Mouse (Mus musculus): ENCODE results near the gene Mucl1.
"Not testable (repeated sequence)": the region's sequence is repeated elsewhere in the genome, so short reads cannot be mapped to it uniquely, and the experiment has no call there.

Mucl1 gene

DNA sequence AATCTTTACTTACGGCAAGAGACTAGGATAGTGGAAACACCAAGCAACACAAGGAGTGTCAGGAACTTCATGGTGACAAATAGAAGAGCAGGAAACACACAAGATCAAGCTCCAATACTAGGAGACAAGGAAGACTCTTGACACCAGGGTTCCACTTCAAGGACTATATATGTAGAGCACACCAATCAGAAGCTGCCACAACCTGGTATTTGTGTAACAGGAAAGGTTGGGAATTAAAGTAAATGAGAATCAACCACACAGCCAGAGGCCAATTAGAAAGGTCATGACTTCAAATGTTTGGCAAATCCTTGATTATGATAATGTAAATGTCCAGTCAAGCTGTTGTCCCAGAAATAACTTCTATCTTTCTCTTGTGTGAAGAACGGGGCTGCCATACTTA lies at the start of gene Mucl1:
Mucl1 (minus strand) TSS at position 101 of the 400 bp plus-strand sequence.
- in situ Hi-C loops (cut with MboI, MseI) = no loop called here

DNA sequence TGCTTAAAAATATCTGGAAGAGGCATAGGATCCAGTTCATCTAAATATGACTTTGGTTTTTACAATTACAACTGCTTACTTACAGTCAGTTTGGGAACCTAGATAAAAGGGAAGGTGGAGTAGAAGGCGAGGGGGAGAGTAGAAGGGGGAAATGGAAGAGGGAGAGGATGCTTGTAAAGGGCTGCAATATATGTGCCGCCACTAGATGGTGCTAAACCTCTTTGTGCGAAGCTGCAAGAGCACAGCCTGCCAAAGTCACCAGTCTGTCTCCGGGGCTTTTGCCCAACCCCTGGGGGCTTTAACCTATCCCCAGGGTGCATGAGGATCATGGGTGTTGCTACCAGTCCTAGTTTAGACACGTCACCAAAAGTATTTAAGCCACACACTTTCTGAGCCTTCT lies 11.6 kb upstream of the Mucl1 start:
- in situ Hi-C loops (cut with MboI, MseI) = not testable (repeated sequence)

DNA sequence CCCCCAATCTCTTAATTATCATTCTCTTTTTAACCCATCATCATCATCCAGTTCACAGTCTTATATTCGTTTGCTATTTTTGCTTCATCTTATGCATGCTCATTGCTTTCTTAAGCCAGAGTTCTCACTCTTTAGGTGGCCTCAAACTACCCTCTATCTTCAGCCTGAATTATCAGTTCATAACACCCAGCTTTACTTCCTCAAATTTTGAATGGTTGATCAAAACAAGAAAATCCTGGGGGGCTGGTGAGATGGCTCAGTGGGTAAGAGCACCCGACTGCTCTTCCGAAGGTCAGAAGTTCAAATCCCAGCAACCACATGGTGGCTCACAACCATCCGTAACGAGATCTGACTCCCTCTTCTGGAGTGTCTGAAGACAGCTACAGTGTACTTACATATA lies 38.4 kb downstream of the Mucl1 start:
- in situ Hi-C loops (cut with MboI, MseI) = not testable (repeated sequence)
